Mouse (Mus musculus) liver, adult 2 months (tissue): ENCODE data around the gene U2af1. TPM values are rescaled to one million over a fixed set of nuclear protein-coding genes. Genes with fewer than 3 reads are reported as not detected.

Experiments
- DNase-seq: peaks from one replicate; pipeline ENCODE4 v3.0.0-alpha.2; 2011; ENCODE audit warnings: low read depth, low spot score; ENCODE audit errors: extremely low read depth
- H3K27ac ChIP-seq: fragments of 200-500 bp; replicated peaks from 2 replicates; pipeline ENCODE4 v1.5.1; 2012; ENCODE audit warnings: low read depth, mild to moderate bottlenecking, control low read depth, inconsistent platforms, low read length; ENCODE audit not compliant: insufficient read depth
- H3K27me3 ChIP-seq: fragments of 200-500 bp; 2 replicates; pipeline ENCODE4 v1.6.1; 2012; ENCODE audit warnings: mild to moderate bottlenecking, moderate library complexity, low read length, inconsistent platforms; ENCODE audit not compliant: control insufficient read depth, insufficient read depth
- H3K36me3 ChIP-seq: fragments of 200-500 bp; 2 replicates; pipeline ENCODE4 v1.6.1; 2012; ENCODE audit warnings: low read length, inconsistent platforms; ENCODE audit not compliant: control insufficient read depth, insufficient read depth
- H3K4me1 ChIP-seq: fragments of 200-500 bp; 2 replicates; pipeline ENCODE4 v1.6.1; 2011; ENCODE audit warnings: low read length; ENCODE audit not compliant: control insufficient read depth, insufficient read depth
- H3K4me3 ChIP-seq: fragments of 200-500 bp; 2 replicates; pipeline ENCODE4 v1.5.1; 2011; ENCODE audit warnings: low read depth, mild to moderate bottlenecking, control low read depth, low read length, moderate library complexity; ENCODE audit not compliant: insufficient read depth
- H3K79me2 ChIP-seq: fragments of 200-500 bp; 2 replicates; pipeline ENCODE4 v1.6.1; 2012; ENCODE audit warnings: inconsistent platforms, mild to moderate bottlenecking, low read length, moderate library complexity; ENCODE audit not compliant: control insufficient read depth, insufficient read depth
- H3K9ac ChIP-seq: fragments of 200-500 bp; 2 replicates; pipeline ENCODE4 v1.6.1; 2012; ENCODE audit warnings: low read depth, mild to moderate bottlenecking, control low read depth, inconsistent platforms, low read length
- CTCF ChIP-seq: fragments of 200-500 bp; IDR thresholded peaks from 2 replicates; pipeline ENCODE4 v1.5.1; 2011; ENCODE audit warnings: low read depth, low read length, control low read depth
- POLR2A ChIP-seq: fragments of 200-500 bp; IDR thresholded peaks from 2 replicates; pipeline ENCODE4 v1.6.1; 2011; ENCODE audit warnings: low read length, control low read depth; ENCODE audit not compliant: insufficient read depth; ENCODE audit errors: extremely low read depth
- WGBS: fragments of 180-500 bp; shearing (Covaris S2); methylation state at CpG from one replicate; pipeline ENCODE4 v1.1.7; 2018; 5-methylcytosine and 5-hydroxymethylcytosine counted together
- polyA plus RNA-seq: library from polyadenylated mRNA; depleted of rRNA; stranded (reverse); fragments of >200 nt; gene quantifications from 2 replicates; pipeline ENCODE4 v1.2.3, GENCODE M21; 2012
- total RNA-seq: library from RNA; depleted of rRNA; stranded (reverse); fragments of >200 nt; gene quantifications from 2 replicates; pipeline ENCODE4 v1.2.3, GENCODE M21; 2014

The U2af1 gene
- total and polyA plus RNA-seq, 2 experiments: 42.7 to 53.5 TPM

DNA sequence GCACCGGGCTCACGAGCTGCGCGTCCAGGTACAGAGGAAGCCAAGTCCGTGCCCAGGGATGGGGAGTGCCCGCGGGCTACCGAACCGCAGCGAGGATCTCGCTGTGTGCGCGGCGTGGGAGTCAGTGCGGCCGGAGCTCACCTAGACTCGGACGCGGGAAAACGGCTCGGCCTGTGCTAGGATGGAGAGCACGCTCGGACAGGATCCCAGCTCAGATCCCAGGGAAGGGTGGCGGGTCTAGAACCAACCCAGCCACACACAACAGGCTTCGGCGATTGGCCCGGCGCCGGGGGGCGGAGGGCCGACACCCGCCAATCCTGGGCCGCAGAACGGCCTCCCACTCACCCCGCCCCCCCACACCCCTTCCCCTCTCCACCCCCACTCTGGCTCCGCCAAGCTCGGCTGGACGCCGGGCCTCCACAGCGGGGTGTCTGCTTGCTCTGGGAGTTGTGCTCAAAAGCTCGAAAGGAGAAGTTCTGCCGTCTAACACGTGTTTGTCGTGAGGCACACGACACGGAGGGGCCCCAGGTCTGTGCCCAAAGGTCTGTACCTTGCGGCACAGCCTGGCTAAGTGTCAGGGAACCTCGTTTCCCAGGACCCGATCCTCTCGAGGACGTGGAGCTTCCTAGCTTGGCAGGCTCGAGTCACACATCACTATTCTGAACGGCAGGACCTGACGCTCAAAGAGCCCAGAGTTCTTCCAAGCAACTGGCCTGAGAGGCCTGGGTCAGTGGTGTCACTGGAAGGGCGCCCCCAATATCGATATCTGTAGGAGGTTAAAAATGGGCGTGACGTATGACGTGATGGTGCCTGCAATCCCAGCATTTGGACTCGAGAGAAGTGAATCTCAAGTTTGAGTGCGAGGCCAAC, 21.5 kb downstream of the U2af1 start, which contains the start of gene Cbs:
Gene Cbs, minus strand, starts transcription at position 297 of the 870 bp plus-strand sequence.
- 2% methylated on average over 59 of the region's 61 CpGs for WGBS
- Histone ChIP-seq H3K4me3 (peak within 1 kb of the TSS; percentile 83), H3K4me1 (peaks cover 22% of the 10 kb centered on the region), H3K27me3 (no peaks in the 10 kb centered on the region), H3K79me2 (peaks cover 6% of the 10 kb centered on the region; the same call in 1 of the 2 replicates), H3K9ac (peak within 1 kb of the TSS; percentile 92), H3K36me3 (no peaks in the 10 kb centered on the region), H3K27ac (peak within 1 kb of the TSS; percentile 99)
- peak; percentile 82 for DNase-seq
- no peak for TF ChIP-seq CTCF
- peak; percentile 60 for TF ChIP-seq POLR2A

DNA sequence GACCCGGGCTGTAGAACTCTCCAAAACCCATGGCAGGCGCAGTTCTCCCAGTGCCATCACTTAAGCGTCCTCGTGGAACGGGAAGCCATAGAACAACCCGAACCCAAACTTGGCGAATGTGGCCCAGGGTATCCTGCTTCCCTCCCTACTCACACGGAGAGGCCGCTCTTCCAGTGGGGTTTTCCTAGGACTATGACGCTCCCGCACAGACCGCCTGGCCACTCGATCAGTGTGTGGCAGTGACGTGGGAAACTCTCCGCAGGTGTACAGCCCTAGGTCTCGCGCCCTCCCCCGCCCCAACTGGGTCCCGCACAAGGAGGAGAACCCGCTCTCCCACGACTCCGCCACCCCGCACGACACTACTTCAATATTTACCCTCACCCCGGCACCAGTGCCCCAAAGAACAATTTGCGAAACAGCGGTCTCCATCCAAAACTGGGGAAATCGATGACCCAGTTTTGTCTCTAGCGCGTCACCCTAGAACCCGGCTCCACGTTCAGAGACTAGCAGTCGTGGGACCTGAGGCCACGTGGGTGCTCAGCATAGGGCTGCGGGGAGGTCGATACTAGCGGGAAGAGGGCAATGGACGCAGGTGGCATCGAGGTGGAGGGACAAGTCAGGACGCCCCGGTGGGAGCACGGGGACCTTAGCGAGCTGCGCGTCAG, 22.3 kb downstream of the U2af1 start:
- peak; percentile 95 for DNase-seq

DNA sequence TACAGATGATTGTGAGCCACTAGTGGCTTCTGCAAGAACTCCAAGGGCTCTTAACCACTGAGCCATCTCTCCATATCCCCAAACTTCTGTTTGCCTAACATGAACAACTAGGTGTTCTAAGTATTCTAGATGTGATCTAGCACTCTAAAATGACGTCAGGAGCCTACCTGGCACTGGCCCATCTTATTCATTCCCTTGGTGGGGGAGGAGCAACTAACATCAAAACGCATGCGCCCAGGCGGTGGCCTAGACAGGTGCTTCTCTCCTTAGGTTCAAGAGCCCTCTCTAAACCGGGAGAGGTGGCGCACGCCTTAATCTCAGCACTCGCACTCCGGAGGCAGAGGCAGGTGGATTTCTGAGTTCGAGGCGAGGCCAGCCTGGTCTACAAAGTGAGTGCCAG, 22.9 kb downstream of the U2af1 start:
- Histone ChIP-seq H3K79me2 (peaks cover 10% of the 10 kb centered on the region; the same call in 1 of the 2 replicates), H3K27ac (peak overlapping the region; percentile 95), H3K9ac (peak overlapping the region; percentile 84), H3K4me1 (peaks cover 31% of the 10 kb centered on the region), H3K4me3 (peak overlapping the region; percentile 83), H3K27me3 (no peaks in the 10 kb centered on the region), H3K36me3 (no peaks in the 10 kb centered on the region)
- DNase-seq: peak; percentile 95
- TF ChIP-seq CTCF (no peak), POLR2A (peak; percentile 37; the same call in 1 of the 2 replicates)
- WGBS: 18% methylated on average over 11 of the region's 11 CpGs

More for the DNA sequence above, 22.3 kb downstream of the U2af1 start:
- WGBS: 1% methylated on average over 45 of the region's 45 CpGs
- Histone ChIP-seq H3K36me3 (no peaks in the 10 kb centered on the region), H3K27ac (peak overlapping the region; percentile 99), H3K79me2 (peaks cover 10% of the 10 kb centered on the region; the same call in 1 of the 2 replicates), H3K9ac (peak overlapping the region; percentile 92), H3K27me3 (no peaks in the 10 kb centered on the region), H3K4me1 (peaks cover 28% of the 10 kb centered on the region), H3K4me3 (peak overlapping the region; percentile 83)
- no peak for TF ChIP-seq CTCF
- TF ChIP-seq POLR2A: no peak

DNA sequence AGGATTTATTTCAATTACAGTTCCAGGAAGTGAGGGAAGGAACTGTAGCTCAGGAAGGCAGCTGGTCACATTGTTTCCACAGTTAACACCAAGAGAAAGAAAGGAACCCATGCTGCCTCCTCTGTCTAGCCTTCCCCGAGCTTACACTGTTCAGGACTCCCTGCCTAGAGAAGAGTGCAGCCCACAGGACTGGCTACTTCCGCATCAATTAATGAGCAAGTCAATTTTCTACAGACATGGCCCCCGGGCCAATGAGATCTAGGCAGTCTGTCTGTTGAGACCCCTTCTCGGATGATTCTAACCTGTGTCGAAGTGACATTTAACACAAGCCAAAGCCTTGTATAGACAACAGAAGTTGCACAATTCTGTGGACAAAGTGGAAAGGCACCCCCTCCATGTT, 23.8 kb downstream of the U2af1 start:
- peak overlapping the region; percentile 95 for H3K27ac ChIP-seq

DNA sequence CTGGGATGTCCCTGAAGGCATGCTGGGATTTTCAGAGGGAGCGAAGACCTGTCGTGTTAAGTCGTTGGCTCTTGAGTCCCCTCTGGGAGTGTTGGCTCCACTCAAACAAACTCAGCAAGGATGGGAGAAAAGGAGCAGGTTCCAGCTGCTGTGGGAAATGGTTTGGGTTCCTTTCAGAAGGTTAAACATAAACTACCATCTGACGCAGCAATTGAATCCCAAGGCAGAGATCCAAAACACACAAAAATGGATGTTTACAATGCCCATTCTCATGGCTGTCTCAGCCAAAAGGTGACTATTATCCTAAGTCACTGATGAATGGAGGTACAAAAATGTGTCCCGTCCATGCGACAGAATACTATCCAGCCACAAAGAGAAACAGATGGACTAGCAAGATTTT, 25.7 kb downstream of the U2af1 start:
- H3K4me3 ChIP-seq: peak overlapping the region; percentile 70
- peak overlapping the region; percentile 72 for H3K9ac ChIP-seq
- DNase-seq: peak; percentile 98
- H3K79me2 ChIP-seq: peaks cover 17% of the 10 kb centered on the region; the same call in 1 of the 2 replicates
- H3K27me3 ChIP-seq: no peaks in the 10 kb centered on the region
- H3K27ac ChIP-seq: peak overlapping the region; percentile 96
- peaks cover 44% of the 10 kb centered on the region for H3K4me1 ChIP-seq
- no peak for TF ChIP-seq POLR2A
- TF ChIP-seq CTCF: no peak
- no peaks in the 10 kb centered on the region for H3K36me3 ChIP-seq
- 25% methylated on average over 6 of the region's 6 CpGs for WGBS

More for the DNA sequence above, 23.8 kb downstream of the U2af1 start:
- TF ChIP-seq POLR2A (no peak), CTCF (no peak)
- H3K79me2 ChIP-seq: peaks cover 15% of the 10 kb centered on the region; the same call in 1 of the 2 replicates
- no peaks in the 10 kb centered on the region for H3K36me3 ChIP-seq
- H3K4me3 ChIP-seq: peak overlapping the region; percentile 12
- 31% methylated on average over 5 of the region's 5 CpGs for WGBS
- peak overlapping the region; percentile 29 for H3K9ac ChIP-seq
- DNase-seq: no peak
- H3K4me1 ChIP-seq: peaks cover 36% of the 10 kb centered on the region
- H3K27me3 ChIP-seq: no peaks in the 10 kb centered on the region
